Mouse (Mus musculus): Measurements from ENCODE around the gene Insl3. TPM values are rescaled to one million over a fixed set of nuclear protein-coding genes. Genes with fewer than 3 reads are reported as not detected.
"Not testable (repeated sequence)": the region's sequence is repeated elsewhere in the genome, so short reads cannot be mapped to it uniquely, and the experiment has no call there.

The Insl3 gene
- polyA plus RNA-seq, 1 experiment from 2014 or later: 1.0 TPM

DNA sequence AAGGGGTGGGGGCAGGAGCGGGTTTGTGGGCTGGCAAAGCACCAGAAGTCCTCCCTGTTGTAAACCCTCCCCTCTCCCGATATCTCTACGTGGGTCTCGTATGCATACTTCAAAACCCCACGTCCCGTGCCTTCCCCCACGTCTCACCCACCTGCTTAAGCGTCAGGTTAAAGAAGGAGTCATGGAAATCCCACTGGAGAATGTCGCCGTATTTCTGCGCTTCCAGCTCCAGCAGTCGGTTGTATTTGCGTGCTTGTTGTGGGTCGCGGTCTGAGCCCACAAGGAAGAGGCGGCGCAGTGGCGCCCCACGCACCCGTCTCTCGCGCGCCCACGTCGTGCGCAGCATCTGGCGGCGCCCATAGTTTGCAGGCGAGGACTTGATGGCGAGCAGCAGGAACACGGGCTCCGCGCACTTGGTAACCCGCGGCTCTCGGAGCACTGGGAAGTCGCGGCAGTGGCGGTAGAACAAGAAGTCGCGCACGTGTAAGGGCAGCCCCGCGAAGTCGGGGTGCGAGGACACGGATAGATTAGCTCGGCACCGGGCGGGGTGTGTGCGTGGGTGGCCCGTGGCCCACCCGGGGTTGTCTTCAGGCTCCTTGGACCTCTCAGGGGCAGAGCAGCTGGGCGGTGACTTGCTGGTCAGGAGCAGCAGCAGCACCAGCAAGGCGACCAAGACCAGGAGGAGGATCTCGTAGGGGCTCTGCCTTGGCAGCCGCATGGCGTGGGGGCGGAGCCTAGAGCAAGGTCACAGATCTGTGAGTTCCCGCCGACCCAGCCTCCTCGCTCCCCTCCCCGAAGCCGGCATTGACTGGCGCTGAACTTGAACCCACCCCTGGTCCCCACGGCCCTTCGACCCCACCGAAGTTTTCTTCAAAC, 4.4 kb downstream of the Insl3 start:
- DNase-seq (ENCODE audit: low spot score) (no peak), ATAC-seq (ENCODE audit: low read depth) (no peak)
- H3K4me3 ChIP-seq (ENCODE audit: low read depth, low read length): peak overlapping the region; percentile 14

DNA sequence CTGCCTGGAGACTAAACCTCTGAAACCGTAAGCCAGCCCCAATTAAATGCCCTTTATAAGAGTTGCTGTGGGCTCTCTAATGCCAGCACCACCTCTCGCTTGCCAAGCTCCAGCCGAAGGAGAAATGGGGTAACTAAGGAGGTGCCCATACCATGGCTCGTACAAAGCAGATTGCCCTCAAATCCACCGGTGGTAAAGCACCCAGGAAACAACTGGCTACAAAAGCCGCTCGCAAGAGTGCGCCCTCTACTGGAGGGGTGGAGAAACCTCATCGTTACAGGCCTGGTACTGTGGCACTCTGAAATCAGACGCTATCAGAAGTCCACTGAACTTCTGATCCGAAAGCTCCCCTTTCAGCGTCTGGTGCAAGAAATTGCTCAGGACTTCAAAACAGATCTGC, 6.4 kb downstream of the Insl3 start:
- 66% methylated on average over 12 of the region's 12 CpGs for WGBS
- H3K27ac ChIP-seq (replicated peaks; ENCODE audit: low read depth, low read length); ATAC-seq (ENCODE audit: low read depth); H3K36me3 ChIP-seq (ENCODE audit: control insufficient read depth, insufficient read depth, low read length); H3K9ac ChIP-seq (ENCODE audit: low read depth, low read length); H3K4me3 ChIP-seq (ENCODE audit: low read depth, low read length); DNase-seq (ENCODE audit: low spot score); H3K4me1 ChIP-seq (ENCODE audit: control insufficient read depth, insufficient read depth, low read length); H3K4me2 ChIP-seq (ENCODE audit: low read depth, low read length); H3K9me3 ChIP-seq (ENCODE audit: control insufficient read depth, low read length): not testable (repeated sequence)
- peaks cover 80% of the 10 kb centered on the region for H3K27me3 ChIP-seq (replicated peaks; ENCODE audit: control insufficient read depth, insufficient read depth, low read length)

More for the DNA sequence above, 4.4 kb downstream of the Insl3 start:
- Histone ChIP-seq H3K36me3 (ENCODE audit: control insufficient read depth, insufficient read depth, low read length) (no peaks in the 10 kb centered on the region), H3K9me3 (ENCODE audit: control insufficient read depth, low read length) (no peaks in the 10 kb centered on the region), H3K4me1 (ENCODE audit: control insufficient read depth, insufficient read depth, low read length) (no peaks in the 10 kb centered on the region), H3K27me3 (replicated peaks; ENCODE audit: control insufficient read depth, insufficient read depth, low read length) (peaks cover 82% of the 10 kb centered on the region), H3K4me2 (ENCODE audit: low read depth, low read length) (peak overlapping the region; percentile 32; the same call in 1 of the 2 replicates), H3K27ac (replicated peaks; ENCODE audit: low read depth, low read length) (no peak overlapping the region), H3K9ac (ENCODE audit: low read depth, low read length) (no peak overlapping the region)
- 10% methylated on average over 57 of the region's 68 CpGs for WGBS

DNA sequence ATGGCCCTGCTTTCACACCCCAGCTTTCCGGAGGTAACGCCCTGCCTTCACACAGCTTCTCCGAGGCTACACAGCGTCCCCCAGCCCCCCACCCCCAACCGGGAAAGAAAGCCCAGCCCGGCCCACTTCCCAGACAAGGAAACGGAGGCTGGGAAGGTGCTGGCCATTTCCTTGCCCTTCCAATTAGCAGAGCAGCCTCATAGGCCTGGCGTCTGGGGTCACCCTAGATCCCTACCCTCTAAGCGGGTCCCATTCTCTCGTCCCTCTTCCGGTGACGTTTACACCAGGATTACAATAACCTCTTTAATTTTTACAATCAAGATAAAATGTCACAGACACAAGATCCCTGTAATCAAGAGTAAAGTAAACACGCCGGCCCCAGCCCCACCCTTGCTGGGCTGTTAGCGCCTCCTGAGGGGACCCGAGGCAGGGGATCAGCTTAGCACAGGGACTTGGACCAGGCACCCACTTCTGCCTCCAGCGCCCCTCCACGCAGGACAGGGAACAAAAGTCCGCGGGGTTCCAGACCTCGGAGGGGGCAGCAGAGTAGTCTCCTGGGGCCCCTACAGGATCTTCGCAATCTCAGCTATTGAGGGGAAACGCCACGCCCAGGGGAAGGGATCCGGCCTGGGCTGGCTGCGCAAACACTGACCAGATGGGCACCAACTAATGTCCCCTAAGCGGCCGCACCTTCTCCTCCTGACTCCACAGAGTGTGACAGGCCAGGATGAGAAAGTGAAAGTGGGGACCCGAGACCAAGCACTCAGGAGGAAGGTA, 11.7 kb downstream of the Insl3 start:
- Histone ChIP-seq H3K9ac (ENCODE audit: low read depth, low read length) (peak overlapping the region; percentile 14; the same call in 1 of the 2 replicates), H3K36me3 (ENCODE audit: control insufficient read depth, insufficient read depth, low read length) (no peaks in the 10 kb centered on the region), H3K4me2 (ENCODE audit: low read depth, low read length) (peak overlapping the region; percentile 39), H3K4me1 (ENCODE audit: control insufficient read depth, insufficient read depth, low read length) (no peaks in the 10 kb centered on the region), H3K27me3 (replicated peaks; ENCODE audit: control insufficient read depth, insufficient read depth, low read length) (peaks cover 55% of the 10 kb centered on the region), H3K9me3 (ENCODE audit: control insufficient read depth, low read length) (no peaks in the 10 kb centered on the region), H3K27ac (replicated peaks; ENCODE audit: low read depth, low read length) (no peak overlapping the region), H3K4me3 (ENCODE audit: low read depth, low read length) (peak overlapping the region; percentile 24)
- DNase-seq (ENCODE audit: low spot score) (no peak), ATAC-seq (ENCODE audit: low read depth) (no peak)
- WGBS: 10% methylated on average over 29 of the region's 29 CpGs

DNA sequence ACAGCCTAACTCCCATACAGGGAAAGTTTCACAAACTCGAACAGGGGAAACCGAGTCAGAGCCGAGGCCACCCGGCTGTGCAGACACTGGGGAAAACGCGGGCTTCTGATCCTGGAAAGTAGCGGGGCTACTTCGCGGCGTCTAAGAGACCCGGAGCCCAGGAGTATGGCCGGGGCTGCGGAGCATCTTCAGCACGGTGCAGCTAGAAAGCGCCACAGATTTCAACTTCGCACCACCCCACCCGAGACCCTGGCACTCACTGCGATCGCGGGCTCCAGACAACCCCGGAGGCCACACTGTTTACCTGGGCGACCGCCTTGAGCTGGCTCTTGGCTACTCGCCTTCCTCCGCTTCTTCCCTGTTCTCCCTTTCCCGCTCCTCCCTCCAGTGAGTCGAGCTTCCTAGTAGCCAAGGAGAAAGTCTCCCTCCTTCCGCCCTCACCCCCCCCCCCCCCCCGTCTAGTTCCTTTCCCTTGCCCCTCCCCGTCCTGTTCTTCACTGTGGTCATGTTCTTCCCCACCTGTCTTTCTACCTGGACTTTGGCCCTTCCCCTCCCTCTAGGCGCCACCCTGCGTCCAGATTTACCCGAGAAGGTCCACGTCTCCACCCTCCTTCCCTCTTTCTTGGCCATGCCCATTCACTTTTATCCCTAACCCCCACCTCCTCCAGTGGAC, 12.5 kb downstream of the Insl3 start, which contains the start of gene B3gnt3:
TSS of gene B3gnt3 (minus strand) at position 376 of the 673 bp plus-strand sequence.
- peak within 1 kb of the TSS; percentile 39 for H3K4me2 ChIP-seq (ENCODE audit: low read depth, low read length)
- peaks cover 52% of the 10 kb centered on the region for H3K27me3 ChIP-seq (replicated peaks; ENCODE audit: control insufficient read depth, insufficient read depth, low read length)
- peak within 1 kb of the TSS; percentile 24 for H3K4me3 ChIP-seq (ENCODE audit: low read depth, low read length)
- H3K9ac ChIP-seq (ENCODE audit: low read depth, low read length): peak within 1 kb of the TSS; percentile 14; the same call in 1 of the 2 replicates
- H3K36me3 ChIP-seq (ENCODE audit: control insufficient read depth, insufficient read depth, low read length): no peaks in the 10 kb centered on the region
- no peaks in the 10 kb centered on the region for H3K4me1 ChIP-seq (ENCODE audit: control insufficient read depth, insufficient read depth, low read length)
- DNase-seq (ENCODE audit: low spot score) (no peak), ATAC-seq (ENCODE audit: low read depth) (no peak)
- H3K9me3 ChIP-seq (ENCODE audit: control insufficient read depth, low read length): no peaks in the 10 kb centered on the region
- H3K27ac ChIP-seq (replicated peaks; ENCODE audit: low read depth, low read length): no peak within 1 kb of the TSS
- 23% methylated on average over 28 of the region's 34 CpGs for WGBS

DNA sequence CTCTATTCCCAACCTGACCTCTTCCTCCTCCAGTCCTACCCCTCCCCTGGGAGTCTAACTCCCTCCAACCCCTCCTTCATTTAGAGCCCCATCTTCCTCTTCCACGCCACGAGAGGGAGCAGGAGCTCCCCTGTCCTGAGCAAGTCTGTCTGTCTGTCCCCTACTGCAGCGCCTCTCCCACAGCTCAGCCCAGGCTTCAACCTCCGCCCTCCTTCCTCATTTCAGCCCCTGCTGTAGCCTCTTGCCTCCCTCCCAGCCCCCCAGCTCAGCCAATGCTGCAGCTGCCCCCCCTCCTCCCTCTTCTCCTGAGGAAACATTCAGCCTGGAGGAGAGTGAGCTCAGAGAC, 13.0 kb downstream of the Insl3 start:
- H3K27me3 ChIP-seq (replicated peaks; ENCODE audit: control insufficient read depth, insufficient read depth, low read length): peaks cover 49% of the 10 kb centered on the region
- ATAC-seq (ENCODE audit: low read depth): no peak
- DNase-seq (ENCODE audit: low spot score): no peak
- no peaks in the 10 kb centered on the region for H3K4me1 ChIP-seq (ENCODE audit: control insufficient read depth, insufficient read depth, low read length)
- H3K9me3 ChIP-seq (ENCODE audit: control insufficient read depth, low read length): no peaks in the 10 kb centered on the region
- H3K4me2 ChIP-seq (ENCODE audit: low read depth, low read length): no peak overlapping the region
- no peak overlapping the region for H3K4me3 ChIP-seq (ENCODE audit: low read depth, low read length)
- WGBS: 36% methylated on average over 4 of the region's 4 CpGs
- no peak overlapping the region for H3K27ac ChIP-seq (replicated peaks; ENCODE audit: low read depth, low read length)
- H3K36me3 ChIP-seq (ENCODE audit: control insufficient read depth, insufficient read depth, low read length): no peaks in the 10 kb centered on the region
- no peak overlapping the region for H3K9ac ChIP-seq (ENCODE audit: low read depth, low read length)

DNA sequence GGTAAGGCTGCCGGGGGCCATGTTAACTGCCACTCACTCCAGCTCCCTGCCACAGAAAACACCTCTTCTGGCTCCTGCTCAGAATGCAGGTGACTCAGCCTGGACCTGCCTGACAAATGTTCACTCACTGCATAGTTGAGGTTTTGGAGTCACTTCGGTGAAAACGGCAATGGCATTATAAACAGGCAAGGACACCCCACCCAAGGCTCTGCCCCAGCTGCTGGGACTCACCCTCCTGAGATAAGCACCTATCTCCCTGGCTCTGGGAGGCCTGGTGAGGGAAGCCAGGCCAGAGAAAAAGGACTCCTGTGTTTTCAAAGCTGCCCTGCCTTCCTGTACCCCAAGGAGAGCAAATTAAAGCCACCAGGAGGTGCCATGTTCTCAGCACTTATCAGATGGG, 13.9 kb downstream of the Insl3 start:
- Histone ChIP-seq H3K36me3 (ENCODE audit: control insufficient read depth, insufficient read depth, low read length) (no peaks in the 10 kb centered on the region), H3K4me2 (ENCODE audit: low read depth, low read length) (no peak overlapping the region), H3K9ac (ENCODE audit: low read depth, low read length) (no peak overlapping the region), H3K4me1 (ENCODE audit: control insufficient read depth, insufficient read depth, low read length) (no peaks in the 10 kb centered on the region), H3K27ac (replicated peaks; ENCODE audit: low read depth, low read length) (no peak overlapping the region), H3K27me3 (replicated peaks; ENCODE audit: control insufficient read depth, insufficient read depth, low read length) (peaks cover 57% of the 10 kb centered on the region), H3K9me3 (ENCODE audit: control insufficient read depth, low read length) (no peaks in the 10 kb centered on the region), H3K4me3 (ENCODE audit: low read depth, low read length) (no peak overlapping the region)
- DNase-seq (ENCODE audit: low spot score) (no peak), ATAC-seq (ENCODE audit: low read depth) (no peak)
- 82% methylated on average over 3 of the region's 3 CpGs for WGBS

DNA sequence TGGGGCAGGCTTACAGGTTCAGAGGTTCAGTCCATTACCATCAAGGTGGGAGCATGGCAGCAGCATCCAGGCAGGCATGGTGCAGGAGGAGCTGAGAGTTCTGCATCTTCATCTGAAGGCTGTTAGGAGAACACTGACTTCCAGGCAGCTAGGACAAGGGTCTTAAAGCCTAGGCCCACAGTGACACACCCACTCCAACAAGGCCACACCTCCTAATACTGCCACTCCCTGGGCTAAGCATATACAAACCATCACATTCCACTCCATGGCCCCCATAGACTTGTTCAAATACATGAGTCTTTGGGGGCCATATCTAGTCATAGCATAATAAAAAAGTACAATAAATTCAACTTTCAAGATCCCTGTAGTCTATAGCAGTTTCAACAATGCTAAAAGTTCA, 14.4 kb downstream of the Insl3 start:
- H3K27ac ChIP-seq (replicated peaks; ENCODE audit: low read depth, low read length); H3K4me1 ChIP-seq (ENCODE audit: control insufficient read depth, insufficient read depth, low read length); H3K36me3 ChIP-seq (ENCODE audit: control insufficient read depth, insufficient read depth, low read length); H3K9me3 ChIP-seq (ENCODE audit: control insufficient read depth, low read length); DNase-seq (ENCODE audit: low spot score); H3K4me2 ChIP-seq (ENCODE audit: low read depth, low read length); H3K4me3 ChIP-seq (ENCODE audit: low read depth, low read length); H3K9ac ChIP-seq (ENCODE audit: low read depth, low read length); ATAC-seq (ENCODE audit: low read depth): not testable (repeated sequence)
- peaks cover 60% of the 10 kb centered on the region for H3K27me3 ChIP-seq (replicated peaks; ENCODE audit: control insufficient read depth, insufficient read depth, low read length)

DNA sequence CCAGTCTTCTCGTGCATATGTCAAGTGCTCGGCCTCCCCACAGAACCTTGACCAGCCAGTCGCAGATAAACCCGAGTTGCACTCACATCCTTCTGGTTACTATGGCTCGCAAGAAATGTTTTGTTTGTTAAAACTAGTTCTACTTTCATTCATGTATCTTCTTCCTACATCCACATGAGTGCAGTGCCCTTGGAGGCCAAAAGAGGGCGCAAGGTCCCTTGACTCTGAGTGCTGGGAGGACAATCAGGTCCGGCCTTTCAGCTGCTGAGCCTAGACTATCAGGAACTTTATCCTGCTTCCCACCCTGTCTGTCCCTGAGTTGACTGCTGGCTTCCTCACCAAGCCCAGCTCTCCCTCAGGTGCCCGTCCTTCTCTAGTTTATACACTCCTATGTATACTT, 18.9 kb downstream of the Insl3 start:
- Histone ChIP-seq H3K9me3 (ENCODE audit: control insufficient read depth, low read length) (no peaks in the 10 kb centered on the region), H3K4me1 (ENCODE audit: control insufficient read depth, insufficient read depth, low read length) (no peaks in the 10 kb centered on the region), H3K4me3 (ENCODE audit: low read depth, low read length) (no peak overlapping the region), H3K27me3 (replicated peaks; ENCODE audit: control insufficient read depth, insufficient read depth, low read length) (peaks cover 30% of the 10 kb centered on the region), H3K4me2 (ENCODE audit: low read depth, low read length) (no peak overlapping the region), H3K36me3 (ENCODE audit: control insufficient read depth, insufficient read depth, low read length) (no peaks in the 10 kb centered on the region), H3K27ac (replicated peaks; ENCODE audit: low read depth, low read length) (no peak overlapping the region), H3K9ac (ENCODE audit: low read depth, low read length) (no peak overlapping the region)
- no peak for DNase-seq (ENCODE audit: low spot score)
- 27% methylated on average over 8 of the region's 8 CpGs for WGBS
- ATAC-seq (ENCODE audit: low read depth): no peak
